Mouse (Mus musculus) monocyte, adult 5-6 weeks (primary cell): ENCODE measurements around the gene Samd4. TPM values are rescaled to one million over a fixed set of nuclear protein-coding genes. Genes with fewer than 3 reads are reported as not detected.

Experiments used
- ATAC-seq: fragments of 153-309, 156-312 bp; replicated peaks from 2 replicates; pipeline ENCODE4 v1.8.0; 2017; ENCODE audit warnings: mild to moderate bottlenecking; ENCODE audit not compliant: low TSS enrichment, insufficient number of reproducible peaks, severe bottlenecking, poor library complexity, low FRiP score
- total RNA-seq: library from RNA; stranded (forward); fragments of 200-1000, 200-491, 200-594 nt; gene quantifications from 3 replicates; pipeline ENCODE4 v1.2.3, GENCODE M21; 2017

The Samd4 gene
- total RNA-seq, 1 experiment from 2014 or later, result not detected

- no peak for ATAC-seq
Observed at GRCm38 (mm10) chr14:46977660-46978059, 95.0 kb downstream of the Samd4 start.

- no peak for ATAC-seq
Observed at GRCm38 (mm10) chr14:46979172-46979571, 96.5 kb downstream of the Samd4 start.

DNA sequence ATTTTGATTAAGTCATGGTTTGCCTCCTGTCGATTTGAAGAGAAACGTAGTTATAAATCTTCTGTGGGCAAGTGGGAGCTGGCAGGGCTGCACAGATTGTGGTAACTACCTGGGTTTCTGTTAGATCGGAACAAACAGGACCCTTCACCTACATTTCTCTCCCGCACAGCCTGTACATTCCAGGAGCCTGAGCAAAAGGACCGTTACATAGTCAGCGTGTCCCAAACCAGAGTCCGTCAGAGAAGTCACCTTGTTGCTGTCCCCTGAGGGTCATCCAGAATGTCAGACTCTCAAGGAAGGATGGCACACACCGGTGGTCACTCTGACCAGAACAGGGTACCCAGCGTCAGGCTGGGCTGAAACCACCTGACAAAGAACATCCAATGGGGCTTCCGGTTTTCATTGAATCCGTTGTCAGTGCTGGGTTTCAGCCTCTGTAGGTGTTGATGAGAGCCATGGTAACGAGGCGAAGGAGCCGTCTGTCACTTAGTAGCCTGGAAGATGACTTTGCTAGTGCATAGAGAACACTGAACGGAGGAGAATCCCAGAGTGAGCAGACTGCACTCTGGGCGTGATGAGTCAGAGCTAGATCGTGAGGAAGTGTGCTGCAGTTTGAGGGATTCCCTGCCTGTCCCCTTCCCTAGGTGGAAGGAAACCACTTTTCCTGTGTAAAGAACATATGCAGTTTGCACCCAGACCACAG, 98.2 kb downstream of the Samd4 start:
- ATAC-seq, result no peak

DNA sequence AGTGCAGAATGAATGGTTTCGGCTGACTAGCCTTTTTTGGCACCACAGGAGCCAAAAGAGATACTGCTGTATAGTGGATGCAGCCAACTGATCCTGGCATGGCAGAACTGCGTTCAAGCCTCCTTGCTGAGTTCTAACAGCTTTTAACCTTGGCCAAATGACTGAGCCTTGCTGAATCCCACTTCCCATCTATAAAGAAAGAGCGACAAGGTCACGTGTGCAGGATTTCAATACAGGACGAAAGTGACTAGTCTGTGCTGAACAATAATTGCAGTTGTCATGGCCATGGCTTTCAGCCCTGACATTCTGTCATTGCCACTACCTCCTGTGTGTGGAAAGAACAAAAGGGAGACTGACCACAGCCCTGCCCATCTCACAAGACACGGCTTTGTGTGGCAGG, 99.5 kb downstream of the Samd4 start:
- no peak for ATAC-seq

DNA sequence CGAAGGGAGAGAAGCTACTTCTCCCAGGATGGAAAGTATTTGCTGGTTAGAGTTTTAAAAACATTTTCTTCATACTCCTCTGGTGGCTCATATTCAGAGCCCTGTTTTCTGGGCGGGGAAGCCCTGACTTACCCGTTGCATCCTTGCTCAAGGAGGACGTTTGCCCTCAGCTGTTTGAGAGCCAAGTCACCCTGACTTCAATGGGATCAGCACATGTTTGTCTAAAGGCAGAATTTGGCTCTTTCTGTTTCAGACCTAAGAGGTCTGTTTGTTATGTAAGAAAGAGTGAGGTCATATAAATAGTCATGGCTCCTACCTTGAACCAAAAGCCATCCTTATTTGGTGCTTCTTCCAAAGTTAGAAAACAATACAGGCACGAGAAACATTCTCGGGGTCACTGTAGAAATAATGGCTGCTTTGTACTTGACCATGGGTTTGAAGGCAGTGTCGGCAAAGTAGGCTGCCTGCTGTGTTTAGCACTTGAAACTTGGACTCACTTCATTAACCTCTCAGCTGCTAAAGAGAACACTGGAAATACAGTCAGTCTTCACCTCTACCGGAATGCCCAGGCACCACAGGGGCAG, 102.0 kb downstream of the Samd4 start:
- ATAC-seq, result no peak

- no peak for ATAC-seq
Observed at GRCm38 (mm10) chr14:46989694-46990093, 107.0 kb downstream of the Samd4 start.

DNA sequence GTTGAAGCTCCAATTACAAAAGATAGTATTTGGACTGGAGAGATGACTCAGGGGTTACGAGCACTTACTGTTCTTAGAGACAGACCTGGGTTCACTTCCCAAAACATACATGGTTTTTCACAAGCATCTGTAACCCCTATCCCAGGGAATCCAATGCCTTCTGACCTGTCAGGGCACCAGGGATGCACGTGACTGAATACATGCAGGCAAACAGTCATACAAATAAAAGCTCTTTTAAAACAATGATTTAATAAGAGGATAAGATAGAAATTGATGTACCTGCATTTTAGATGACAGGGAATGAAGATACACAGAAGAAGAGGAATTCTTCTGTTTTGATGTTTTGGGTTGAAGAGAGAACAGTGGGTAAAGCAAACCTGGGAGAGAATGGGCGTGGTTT, 107.8 kb downstream of the Samd4 start:
- no peak for ATAC-seq

- no peak for ATAC-seq
Observed at GRCm38 (mm10) chr14:46994704-46995103, 112.0 kb downstream of the Samd4 start.

DNA sequence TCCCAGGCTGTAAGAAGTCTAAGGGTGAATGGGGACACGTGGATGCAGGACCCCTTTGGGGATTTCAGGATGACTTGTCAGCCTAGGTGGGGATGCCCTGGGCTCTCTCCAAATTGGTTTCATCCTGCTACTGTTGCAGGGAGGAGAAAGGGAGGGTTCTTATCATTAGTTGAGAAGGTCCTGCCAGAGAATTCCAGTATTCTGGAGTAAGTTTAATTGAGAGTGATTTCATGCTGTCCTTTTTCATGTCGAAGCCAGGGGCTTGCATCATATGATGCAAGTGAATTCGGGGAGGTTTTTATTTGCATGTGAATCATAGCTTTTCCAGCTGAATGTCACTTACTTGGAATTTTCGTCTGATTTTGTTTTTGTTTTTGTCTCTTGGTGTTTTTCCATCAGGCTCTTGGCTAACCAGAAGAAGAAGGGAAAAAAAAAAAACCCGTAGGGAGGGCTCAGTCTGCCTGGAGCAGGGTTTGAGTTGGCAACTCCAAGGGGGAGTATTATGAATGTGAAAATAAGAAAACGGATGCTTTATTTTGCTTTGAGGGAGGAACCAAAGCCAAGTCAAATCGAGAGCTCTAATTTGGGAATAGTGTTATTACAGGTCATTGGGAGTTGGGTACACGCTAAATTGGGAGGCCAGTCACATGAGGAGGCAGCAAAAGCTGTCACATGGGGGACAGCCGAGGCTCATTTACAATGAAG, 116.8 kb downstream of the Samd4 start:
- ATAC-seq, result no peak

DNA sequence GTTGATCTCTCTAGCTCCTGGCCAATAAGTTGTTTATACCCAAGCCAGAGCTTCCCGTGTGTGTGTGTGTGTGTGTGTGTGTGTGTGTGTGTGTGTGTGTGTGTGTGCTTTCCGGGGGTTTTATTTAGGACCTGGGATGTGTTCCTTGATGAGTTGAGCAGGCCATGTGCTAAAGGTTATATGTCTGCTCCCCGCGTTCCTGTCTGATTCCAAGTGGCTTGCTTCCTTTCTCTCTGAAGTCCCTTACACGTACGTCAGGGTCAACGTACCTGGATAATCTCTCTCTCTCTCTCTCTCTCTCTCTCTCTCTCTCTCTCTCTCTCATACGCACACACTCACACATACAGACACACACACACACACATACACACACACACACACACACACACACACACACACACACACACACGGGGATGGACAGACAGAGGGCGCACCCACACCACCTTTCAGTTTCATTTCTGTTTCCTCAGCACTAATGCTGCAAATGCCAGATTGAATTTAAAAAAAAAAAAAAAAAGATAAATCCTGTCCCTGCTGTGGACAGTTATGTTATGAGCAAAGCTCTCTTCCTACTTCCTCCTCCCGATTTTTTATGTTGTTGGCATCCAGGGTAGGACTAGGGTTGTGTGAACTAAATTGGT, 117.6 kb downstream of the Samd4 start:
- ATAC-seq, result no peak

- no peak for ATAC-seq
Observed at GRCm38 (mm10) chr14:47000786-47001761, 118.4 kb downstream of the Samd4 start.

DNA sequence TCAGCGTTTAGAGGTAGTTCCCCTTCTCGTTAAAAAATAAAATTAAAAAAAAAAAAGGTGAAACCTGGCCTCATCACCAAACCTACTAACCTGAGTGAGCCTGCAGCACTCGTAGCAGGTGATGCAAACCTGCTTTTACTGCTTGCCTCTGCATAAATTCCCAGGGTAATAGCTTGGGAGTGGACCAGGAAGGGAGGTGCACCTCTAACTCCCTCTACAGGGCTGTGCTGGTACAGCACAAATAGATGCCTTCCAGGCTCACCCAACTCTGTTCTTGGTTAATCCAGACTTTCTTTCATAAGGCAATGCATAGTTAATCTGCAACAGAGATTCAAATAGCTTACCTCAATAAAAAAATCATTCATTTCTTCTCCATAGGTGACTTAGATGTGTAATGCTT, 121.5 kb downstream of the Samd4 start:
- no peak for ATAC-seq

DNA sequence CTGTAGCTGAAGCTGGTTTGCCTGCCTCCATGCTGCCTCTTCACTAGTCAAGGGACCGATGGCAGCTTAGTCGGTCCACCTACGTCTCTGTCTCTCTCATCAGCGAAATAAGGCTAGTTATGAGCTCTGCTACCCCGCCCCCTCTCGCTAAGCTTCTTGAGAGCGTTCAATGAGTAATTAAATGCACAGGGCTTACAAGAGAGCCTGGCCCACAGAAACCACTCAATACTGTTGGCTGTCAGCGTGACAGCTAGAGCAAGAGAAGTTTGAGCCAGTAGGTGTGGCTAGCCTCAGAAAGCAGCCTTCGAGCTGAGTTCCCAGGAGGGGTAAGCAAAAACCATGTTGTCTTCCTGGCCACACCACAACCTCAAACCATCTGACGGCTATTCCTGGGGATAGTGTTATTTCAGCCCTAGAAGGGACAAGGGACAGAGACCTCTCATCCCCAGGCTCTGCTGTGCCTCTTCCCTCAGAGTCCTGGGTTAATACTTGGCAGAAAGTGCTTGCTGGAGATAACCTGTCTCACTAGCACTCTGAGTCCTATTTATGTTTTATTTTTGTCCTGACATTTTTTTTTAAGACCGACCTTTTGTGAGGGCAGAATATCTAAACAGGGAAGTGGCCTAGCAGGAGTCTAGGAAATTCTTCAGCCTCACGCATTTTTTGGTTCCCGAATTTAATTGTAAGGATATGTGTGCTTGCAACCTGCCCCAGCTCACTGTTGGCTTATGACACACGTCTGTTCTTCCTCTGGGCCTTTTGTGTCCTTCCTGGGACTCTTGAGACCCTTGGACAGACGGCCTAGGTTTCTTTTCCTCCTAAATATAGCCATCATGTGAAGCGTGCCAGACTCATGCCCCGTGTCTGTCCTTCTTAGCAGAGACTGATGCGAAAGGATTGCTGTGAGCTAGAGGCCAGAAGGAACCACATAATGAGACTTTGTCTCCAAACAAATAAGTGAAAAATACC, 128.8 kb downstream of the Samd4 start:
- no peak for ATAC-seq

GRCm38 (mm10) chr14:47015618-47016017, 133.0 kb downstream of the Samd4 start:
- ATAC-seq, result no peak

- ATAC-seq, result no peak
Observed at GRCm38 (mm10) chr14:47017658-47018057, 135.0 kb downstream of the Samd4 start.

- no peak for ATAC-seq
Observed at GRCm38 (mm10) chr14:47020886-47021285, 138.2 kb downstream of the Samd4 start.

- no peak for ATAC-seq
Observed at GRCm38 (mm10) chr14:47023529-47023928, 140.9 kb downstream of the Samd4 start.
